Mouse (Mus musculus) brown adipose tissue, adult 24 weeks (tissue): ENCODE measurements around the gene Gm49342. TPM values are rescaled to one million over a fixed set of nuclear protein-coding genes. Genes with fewer than 3 reads are reported as not detected.
A peak's percentile ranks its signal among the peaks of the same experiment; 100 is the strongest.

Experiments used
- H3K27ac ChIP-seq: fragments of 200-500 bp; replicated peaks from 2 replicates; pipeline ENCODE4 v1.5.1; 2012; ENCODE audit warnings: low read depth, mild to moderate bottlenecking, low read length
- H3K4me1 ChIP-seq: fragments of 200-500 bp; 2 replicates; pipeline ENCODE4 v1.6.1; 2012; ENCODE audit warnings: low read length, mixed read lengths; ENCODE audit not compliant: control insufficient read depth, insufficient read depth, insufficient read length
- H3K4me3 ChIP-seq: fragments of 200-500 bp; 2 replicates; pipeline ENCODE4 v1.5.1; 2012; ENCODE audit warnings: low read depth, mild to moderate bottlenecking, low read length, moderate library complexity; ENCODE audit not compliant: insufficient read depth
- polyA plus RNA-seq: library from polyadenylated mRNA; stranded (reverse); fragments of >200 nt; gene quantifications from 2 replicates; pipeline ENCODE4 v1.2.4, GENCODE M21; 2012; ENCODE audit not compliant: missing spikeins, insufficient read depth, insufficient read length

Gm49342 gene
- polyA plus RNA-seq, 1 experiment = 11.9 TPM

DNA sequence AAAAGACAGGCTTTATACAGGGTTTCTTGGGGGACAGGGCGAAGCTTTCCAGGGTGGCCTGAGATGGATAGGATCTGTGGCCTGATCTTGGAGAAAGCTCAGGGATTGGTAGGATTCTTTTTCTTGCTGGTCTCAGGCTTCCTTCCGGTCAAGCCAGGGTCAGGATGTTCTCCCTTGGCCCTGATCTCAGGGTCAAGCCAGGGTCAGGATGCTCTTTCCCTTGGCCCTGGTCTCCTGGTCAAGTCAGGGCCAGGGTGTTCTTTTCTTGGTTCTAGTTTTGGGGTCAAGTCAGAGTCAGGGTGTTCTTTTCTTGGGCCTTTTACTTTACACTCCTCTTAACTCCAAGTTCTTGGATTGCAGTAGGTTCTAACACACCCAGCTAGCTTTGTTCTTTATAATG, 43.4 kb downstream of the Gm49342 start:
- Histone ChIP-seq H3K27ac (peak overlapping the region; percentile 96), H3K4me3 (no peak overlapping the region)

DNA sequence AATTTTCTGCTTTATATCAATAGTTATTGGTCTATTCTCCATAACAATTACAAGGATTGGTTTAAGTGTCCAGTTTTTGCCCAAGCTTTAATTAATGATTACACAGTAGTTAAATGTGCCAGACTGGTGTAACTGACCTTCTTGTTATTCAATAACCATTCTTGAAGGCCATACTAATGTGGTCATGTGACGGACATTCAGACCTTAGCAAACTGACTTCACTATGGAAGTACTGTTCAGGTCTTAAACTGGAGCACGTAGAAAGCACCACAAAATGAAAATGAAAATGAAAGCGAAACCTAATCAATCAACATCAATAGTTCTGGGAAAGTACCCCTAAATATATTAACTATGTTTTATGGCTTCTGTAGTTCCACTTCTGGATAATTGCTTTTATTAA, 46.7 kb downstream of the Gm49342 start:
- no peak overlapping the region for H3K4me3 ChIP-seq
- H3K4me1 ChIP-seq = peaks cover 20% of the 10 kb centered on the region
- no peak overlapping the region for H3K27ac ChIP-seq

More for the DNA sequence above, 43.4 kb downstream of the Gm49342 start:
- peaks cover 10% of the 10 kb centered on the region; the same call in 1 of the 2 replicates for H3K4me1 ChIP-seq

DNA sequence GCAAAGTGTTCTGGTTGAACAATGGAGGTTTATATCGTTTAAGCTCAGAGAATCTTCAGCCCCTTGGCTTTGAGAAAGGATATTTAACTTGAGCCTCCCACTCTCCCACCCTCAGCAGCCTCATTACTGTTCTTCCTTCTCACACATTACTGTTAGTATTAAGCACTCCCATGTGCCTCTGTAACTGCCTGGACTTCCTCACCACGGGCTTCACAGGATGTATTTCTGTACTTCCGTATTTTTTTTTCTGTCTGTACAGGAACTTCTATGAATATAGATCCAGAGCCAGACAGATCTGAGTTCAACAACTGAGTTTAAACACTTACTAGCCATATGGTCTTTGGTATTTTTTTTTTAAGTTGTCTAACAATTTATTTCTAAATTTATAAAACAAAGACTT, 52.8 kb downstream of the Gm49342 start:
- H3K4me3 ChIP-seq = no peak overlapping the region
- H3K27ac ChIP-seq = peak overlapping the region; percentile 82
- H3K4me1 ChIP-seq = peaks cover 26% of the 10 kb centered on the region

DNA sequence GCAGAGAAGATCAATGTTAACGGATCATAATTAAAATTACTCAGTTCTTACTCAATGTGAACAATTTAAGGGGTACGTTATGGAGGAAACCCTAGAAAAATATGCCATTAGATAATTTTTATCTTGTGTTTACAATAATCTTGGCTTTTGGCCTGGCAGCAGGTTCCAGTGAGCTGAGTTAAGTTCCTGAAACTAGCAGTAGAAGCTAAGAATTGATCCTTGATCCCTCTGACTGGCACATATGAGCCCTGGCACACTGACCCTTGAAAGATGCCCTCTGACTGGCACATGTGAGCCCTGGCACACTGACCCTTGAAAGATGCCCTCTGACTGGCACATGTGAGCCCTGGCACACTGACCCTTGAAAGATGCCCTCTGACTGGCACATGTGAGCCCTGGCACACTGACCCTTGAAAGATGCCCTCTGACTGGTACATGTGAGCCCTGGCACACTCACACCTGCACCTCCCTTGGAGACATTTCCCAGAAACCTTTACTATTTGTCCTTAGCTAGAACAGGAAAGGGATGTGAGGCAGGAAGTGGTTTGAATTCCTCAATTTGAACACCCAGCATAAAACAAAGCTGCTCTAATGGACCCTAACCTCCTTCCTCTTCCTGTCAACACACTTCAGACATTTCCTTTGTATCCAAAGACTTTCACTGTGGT, 53.8 kb downstream of the Gm49342 start:
- Histone ChIP-seq H3K27ac (peak overlapping the region; percentile 96), H3K4me3 (no peak overlapping the region), H3K4me1 (peaks cover 26% of the 10 kb centered on the region)

DNA sequence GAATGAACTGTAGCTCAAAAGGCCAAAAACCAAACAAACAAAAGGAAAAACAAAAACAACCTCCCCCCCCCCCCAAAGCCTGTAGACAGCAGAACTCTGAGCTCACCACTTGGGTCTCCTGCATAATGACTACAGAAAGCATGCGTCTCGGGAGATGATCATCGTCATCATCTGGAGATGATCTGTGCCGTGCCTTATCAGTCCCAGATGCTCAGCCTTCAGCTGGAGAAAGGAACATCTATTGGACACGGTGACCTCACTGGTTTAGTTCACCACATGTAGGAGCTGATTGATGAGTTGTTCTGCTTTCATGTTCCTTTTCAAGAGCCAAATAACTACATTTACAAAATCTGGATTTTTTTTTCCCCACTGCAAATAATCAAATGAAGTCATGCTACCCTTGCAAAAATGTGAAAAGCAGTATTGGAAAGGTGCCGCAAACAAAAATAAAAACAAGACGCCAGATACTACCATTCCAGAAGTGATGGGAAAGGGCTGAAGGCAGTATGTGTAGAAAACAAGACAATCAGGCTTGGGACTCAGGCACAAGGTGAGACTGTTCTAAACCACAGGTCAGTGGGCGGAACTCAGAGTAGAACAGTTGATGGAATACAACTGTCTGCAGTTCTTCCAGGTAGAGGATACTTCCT, 63.0 kb downstream of the Gm49342 start, which contains the start of gene Rnase10:
Rnase10 (plus strand) TSS at position 600 of the 650 bp plus-strand sequence.
- H3K4me1 ChIP-seq = peaks cover 16% of the 10 kb centered on the region
- peak within 1 kb of the TSS; percentile 7; the same call in 1 of the 2 replicates for H3K4me3 ChIP-seq
- peak within 1 kb of the TSS; percentile 99 for H3K27ac ChIP-seq

DNA sequence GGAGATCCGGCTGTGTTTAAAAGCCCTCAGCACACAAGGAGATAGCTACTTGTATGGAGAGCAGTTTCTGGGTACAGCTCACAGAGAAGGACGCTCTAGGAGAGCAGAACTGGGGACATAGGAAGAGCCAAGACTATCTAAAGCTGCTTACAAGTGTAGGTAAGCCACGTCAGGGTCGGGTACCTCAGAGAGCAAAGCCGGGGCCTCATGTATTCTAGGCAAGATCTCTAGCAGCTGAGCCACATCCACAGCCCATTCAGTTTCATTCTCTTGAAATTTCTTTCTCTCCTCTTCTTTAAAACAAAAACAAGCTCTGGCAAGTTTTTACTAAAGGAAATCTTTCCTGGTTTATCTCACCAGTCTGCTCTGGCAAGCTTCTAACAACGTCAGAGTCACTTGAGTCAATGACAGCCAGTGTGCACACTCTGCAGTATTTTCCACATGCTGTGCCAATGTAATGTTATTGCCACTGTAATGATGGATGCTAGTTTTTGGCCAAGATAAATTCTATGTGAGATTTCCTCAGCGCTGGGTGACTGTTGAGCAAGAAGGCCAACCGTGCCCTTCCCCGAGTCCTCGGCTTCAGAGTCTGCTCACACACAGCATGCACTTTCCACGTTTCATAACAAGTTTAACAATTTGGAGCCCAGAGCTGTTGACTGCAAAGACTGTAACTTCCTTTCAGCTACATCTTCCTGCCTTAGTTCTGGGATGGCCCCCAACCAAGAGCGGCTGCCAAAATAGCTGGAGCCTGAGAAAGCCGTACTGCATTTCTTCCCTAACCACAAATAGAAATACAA, 63.8 kb downstream of the Gm49342 start:
- peaks cover 16% of the 10 kb centered on the region for H3K4me1 ChIP-seq
- H3K27ac ChIP-seq = peak overlapping the region; percentile 99
- H3K4me3 ChIP-seq = peak overlapping the region; percentile 7; the same call in 1 of the 2 replicates

DNA sequence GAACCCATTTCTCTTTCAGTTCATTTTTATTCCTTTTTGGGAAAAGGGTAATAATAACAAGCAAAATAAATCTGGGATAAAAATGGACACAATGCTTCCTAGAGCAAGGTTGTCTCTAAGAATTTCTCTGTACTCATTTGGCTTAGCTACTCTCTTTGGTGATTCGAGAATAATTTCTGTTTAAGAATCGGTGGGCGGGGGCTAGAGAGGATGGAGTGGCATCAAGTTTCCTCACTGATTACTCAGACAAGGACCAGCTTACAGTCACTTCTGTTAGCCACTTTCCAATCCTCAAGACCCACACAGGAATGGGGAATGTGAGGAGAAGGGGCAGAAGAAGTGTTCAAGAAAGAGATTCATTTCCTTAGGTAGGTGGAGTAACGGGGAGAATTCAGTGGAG, 64.5 kb downstream of the Gm49342 start:
- Histone ChIP-seq H3K4me1 (peaks cover 16% of the 10 kb centered on the region), H3K27ac (peak overlapping the region; percentile 99), H3K4me3 (no peak overlapping the region)

DNA sequence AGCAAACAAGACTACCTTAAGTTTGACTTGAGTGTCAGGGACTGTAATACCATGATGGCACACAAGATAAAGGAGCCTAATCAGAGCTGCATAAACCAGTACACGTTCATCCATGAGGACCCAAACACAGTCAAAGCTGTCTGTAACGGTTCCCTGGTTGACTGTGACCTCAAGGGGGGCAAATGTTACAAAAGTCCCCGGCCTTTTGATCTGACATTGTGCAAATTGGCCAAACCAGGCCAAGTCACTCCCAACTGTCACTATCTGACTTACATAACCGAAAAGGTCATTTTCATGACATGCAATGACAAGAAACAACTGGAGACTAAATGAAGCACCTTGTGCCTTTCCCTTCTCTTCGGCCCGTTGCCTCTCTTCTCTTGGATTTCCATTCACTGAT, 65.3 kb downstream of the Gm49342 start:
- Histone ChIP-seq H3K4me3 (no peak overlapping the region), H3K4me1 (peaks cover 14% of the 10 kb centered on the region), H3K27ac (peak overlapping the region; percentile 99)

Other genes starting within 250 kb of the Gm49342 start
- gene Olfr748, start 237.1 kb upstream of the Gm49342 start, polyA plus RNA-seq = not detected in 2 replicates
- not detected in 2 replicates for gene Olfr749, start 199.4 kb upstream of the Gm49342 start, polyA plus RNA-seq
- gene Ttc5, start 159.0 kb upstream of the Gm49342 start, polyA plus RNA-seq = 11.1 and 15.2 TPM in 2 replicates
- gene Ccnb1ip1, start 136.8 kb upstream of the Gm49342 start, polyA plus RNA-seq = not detected in 2 replicates
- 12.6 and 13.2 TPM in 2 replicates for gene Parp2, start 136.7 kb upstream of the Gm49342 start, polyA plus RNA-seq
- 29.1 and 29.6 TPM in 2 replicates for gene Tep1, start 74.0 kb upstream of the Gm49342 start, polyA plus RNA-seq
- 0.32 and 1.4 TPM in 2 replicates for gene Klhl33, start 47.0 kb upstream of the Gm49342 start, polyA plus RNA-seq
- 59.2 and 66.9 TPM in 2 replicates for gene Osgep, start 19.6 kb upstream of the Gm49342 start, polyA plus RNA-seq
- gene Apex1, start 19.5 kb upstream of the Gm49342 start, polyA plus RNA-seq = 31.0 and 35.3 TPM in 2 replicates
- gene Pip4p1, start 13.7 kb upstream of the Gm49342 start, polyA plus RNA-seq = 44.2 and 46.1 TPM in 2 replicates
- 84.3 and 92.4 TPM in 2 replicates for gene Pnp, start 13.4 kb upstream of the Gm49342 start, polyA plus RNA-seq
- gene Pnp2, start 11.5 kb downstream of the Gm49342 start, polyA plus RNA-seq = 3.5 and 5.1 TPM in 2 replicates
- 0.91 TPM in 1 of 2 replicates, not detected in the other for gene Rnase10, start 63.2 kb downstream of the Gm49342 start, polyA plus RNA-seq
- not detected in 2 replicates for gene Rnase9, start 97.4 kb downstream of the Gm49342 start, polyA plus RNA-seq
- gene Rnase11, start 105.6 kb downstream of the Gm49342 start, polyA plus RNA-seq = not detected in 2 replicates
- not detected in 2 replicates for gene Rnase12, start 113.1 kb downstream of the Gm49342 start, polyA plus RNA-seq
- not detected in 2 replicates for gene Olfr750, start 129.9 kb downstream of the Gm49342 start, polyA plus RNA-seq
- 69.1 and 78.8 TPM in 2 replicates for gene Rnase4, start 146.6 kb downstream of the Gm49342 start, polyA plus RNA-seq
- gene Ang, start 146.6 kb downstream of the Gm49342 start, polyA plus RNA-seq = 2.1 and 8.7 TPM in 2 replicates
- gene Eddm3b, start 169.9 kb downstream of the Gm49342 start, polyA plus RNA-seq = not detected in 2 replicates
- gene Rnase6, start 179.4 kb downstream of the Gm49342 start, polyA plus RNA-seq = 1.3 TPM in 1 of 2 replicates, not detected in the other
- gene Rnase1, start 202.3 kb downstream of the Gm49342 start, polyA plus RNA-seq = not detected in 2 replicates
- gene Rnase2b, start 217.7 kb downstream of the Gm49342 start, polyA plus RNA-seq = not detected in 2 replicates